Mouse (Mus musculus) inflammation-experienced regulatory T-cells (primary cell): ENCODE data around the gene Otos. TPM values are rescaled to one million over a fixed set of nuclear protein-coding genes. Genes with fewer than 3 reads are reported as not detected.

Experiments
- polyA plus RNA-seq, 2 experiments: library from polyadenylated mRNA; unstranded; fragments of 100-300 nt; shearing (Covaris generic); gene quantifications; one replicate each; pipeline ENCODE4 v1.2.1; 2017

The Otos gene
- polyA plus RNA-seq, result 1 to 10 TPM in 1 of 2 experiments, under 1 TPM in 1; 0.20 to 1.2 TPM

DNA sequence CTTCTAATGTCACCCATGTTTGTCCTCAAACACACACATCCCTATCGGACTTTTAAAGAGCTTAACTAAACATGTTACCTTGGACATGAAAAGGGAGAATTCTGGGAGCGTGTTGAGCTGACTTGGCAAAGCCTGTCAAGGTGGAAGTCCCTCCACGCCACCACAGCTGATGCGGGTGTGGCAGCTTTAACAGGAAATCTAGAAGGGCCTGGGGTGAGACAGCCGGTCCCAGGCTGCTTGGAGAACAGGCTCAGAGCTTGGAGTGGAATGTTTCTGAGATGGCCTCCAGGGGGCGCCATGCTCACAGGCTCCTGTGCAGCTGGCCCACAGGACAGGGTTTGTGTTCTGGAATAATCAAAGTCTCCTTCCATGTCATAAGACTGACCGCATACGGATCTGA lies at the start of gene Otos:
Gene Otos (minus strand): TSS at position 169 of the 400 bp plus-strand sequence.

DNA sequence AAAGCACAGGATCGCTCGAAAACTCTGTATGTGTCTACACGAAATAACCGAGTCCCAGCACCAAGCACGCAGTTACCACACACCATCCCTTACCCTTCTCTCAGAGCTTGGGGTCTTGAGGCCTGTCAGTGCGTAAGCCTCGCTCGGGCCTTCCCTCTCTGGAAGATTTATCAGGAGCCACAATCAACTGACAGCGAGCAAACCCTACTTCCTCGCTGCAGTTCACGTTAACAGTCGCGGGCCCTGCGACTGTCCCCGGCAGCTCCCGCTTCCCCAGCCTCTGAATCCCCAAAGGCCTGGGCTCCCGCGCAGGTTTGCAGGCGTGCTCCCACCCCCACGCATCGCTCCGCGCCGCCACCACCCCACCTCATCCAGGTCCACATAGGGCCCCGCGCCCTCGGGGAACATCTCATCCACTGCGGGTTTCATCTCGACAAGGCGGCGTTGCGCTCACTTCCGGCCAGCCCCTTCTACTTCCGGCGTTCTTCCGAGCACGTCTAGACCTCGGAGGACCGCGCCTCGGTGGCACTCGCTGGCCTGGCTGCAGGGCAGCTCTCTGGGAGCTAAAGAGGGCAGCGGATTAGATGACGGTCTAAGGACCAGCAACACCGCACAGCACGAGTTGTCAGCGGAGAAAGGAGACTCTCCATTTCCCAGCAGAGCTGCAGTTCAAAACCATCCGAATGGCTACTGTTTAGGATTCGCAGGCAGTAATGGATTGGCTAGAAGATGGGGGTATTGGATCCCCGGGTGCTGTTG lies 6.9 kb downstream of the Otos start, which contains the start of gene Cops9:
Gene Cops9 (minus strand): TSS at position 472 of the 759 bp plus-strand sequence.

DNA sequence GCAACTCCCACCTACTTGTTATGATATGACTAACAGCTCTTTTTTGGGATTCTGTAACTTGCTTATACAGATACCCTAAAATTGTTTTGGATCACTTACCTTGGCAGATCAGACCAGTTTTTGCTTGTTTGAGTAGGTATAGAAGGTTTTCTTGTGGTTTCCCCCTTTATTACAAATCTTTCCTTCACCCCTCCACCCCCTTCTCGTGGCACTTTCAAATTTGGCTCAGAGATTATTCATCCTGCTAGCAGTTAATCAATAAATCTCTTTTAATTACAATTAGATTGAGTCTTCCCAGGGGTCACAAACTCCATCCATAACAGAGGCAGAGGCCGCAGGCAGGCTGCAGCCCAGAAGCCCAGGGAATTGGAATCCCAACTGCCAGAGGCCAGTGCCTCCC lies 31.2 kb downstream of the Otos start, which contains the start of gene Olfr12:
Gene Olfr12 (plus strand): TSS at position 301 of the 400 bp plus-strand sequence.

DNA sequence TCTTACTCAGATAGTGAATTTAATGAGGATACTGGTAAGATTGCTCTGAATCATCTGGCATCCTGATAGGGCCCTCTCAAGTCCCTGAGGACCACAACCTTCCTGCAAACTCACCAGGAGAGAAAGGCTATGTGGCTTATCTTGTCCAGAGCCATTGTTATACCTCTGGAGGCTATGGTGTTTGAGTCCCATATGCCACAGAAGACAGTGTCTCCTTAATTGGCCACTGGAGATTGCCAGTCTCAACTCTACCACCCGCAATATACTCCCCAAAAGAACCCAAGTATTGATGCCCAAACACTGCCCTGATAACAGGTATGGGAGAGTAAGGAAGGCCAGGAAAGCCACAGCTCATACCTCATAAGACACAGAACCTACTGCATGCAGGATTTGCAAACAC lies 43.2 kb downstream of the Otos start, which contains the start of gene Olfr1410:
Gene Olfr1410 (plus strand): TSS at position 301 of the 400 bp plus-strand sequence.

Other genes starting within 250 kb of the Otos start
- 100 to 1,000 TPM; 201 to 223 TPM for gene Ndufa10, start 175.0 kb downstream of the Otos start, polyA plus RNA-seq
- gene Olfr1416, start 163.7 kb downstream of the Otos start, polyA plus RNA-seq, result under 1 TPM in 1 of 2 experiments, not detected in 1; 0.12 TPM
- gene Olfr1415, start 152.7 kb downstream of the Otos start, polyA plus RNA-seq, result not detected
- gene Olfr1414, start 130.2 kb downstream of the Otos start, polyA plus RNA-seq, result under 1 TPM in 1 of 2 experiments, not detected in 1; 0.12 TPM
- not detected for gene Olfr1413, start 77.5 kb downstream of the Otos start, polyA plus RNA-seq
- gene Olfr1412, start 63.1 kb downstream of the Otos start, polyA plus RNA-seq, result not detected
- gene Olfr1411, start 54.4 kb downstream of the Otos start, polyA plus RNA-seq, result not detected
- not detected for gene Olfr1410, start 43.1 kb downstream of the Otos start, polyA plus RNA-seq
- gene Olfr12, start 31.1 kb downstream of the Otos start, polyA plus RNA-seq, result 1 to 10 TPM in 1 of 2 experiments, not detected in 1; 3.3 TPM
- gene Cops9, start 6.9 kb downstream of the Otos start, polyA plus RNA-seq, result 100 to 1,000 TPM; 195 to 201 TPM
- gene Gpc1, start 182.8 kb upstream of the Otos start, polyA plus RNA-seq, result 1 to 10 TPM; 6.2 to 9.7 TPM